Mouse (Mus musculus) 3134 (cell line): ENCODE data around the gene Etnk2.

Experiments
- DNase-seq: peaks from one replicate; pipeline ENCODE4 v3.0.0-alpha.2; 2011; ENCODE audit warnings: low spot score; ENCODE audit not compliant: insufficient read length; ENCODE audit errors: extremely low read depth

Etnk2 gene

DNA sequence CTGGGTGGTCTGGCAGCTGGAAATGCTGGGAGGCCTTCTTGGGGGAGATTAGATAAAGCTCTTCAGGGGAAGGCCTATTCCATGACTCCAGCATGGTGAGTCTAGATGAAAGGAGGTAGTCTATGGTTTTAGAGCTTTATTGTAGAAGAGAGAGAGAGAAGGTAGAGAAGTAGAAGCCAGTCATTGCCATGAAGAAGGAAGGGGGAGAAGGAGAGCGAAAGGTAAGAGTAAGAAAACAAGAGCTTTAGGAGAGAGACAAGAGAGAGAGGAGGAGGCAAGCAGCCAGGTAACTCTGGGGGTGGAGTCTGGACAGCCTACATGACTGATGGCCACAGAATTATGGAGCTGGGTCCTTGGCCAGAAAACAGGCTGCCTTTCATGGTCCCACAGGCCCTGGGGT, 13.2 kb upstream of the Etnk2 start, which contains the start of gene Ren1:
Ren1 (plus strand) TSS at position 301 of the 400 bp plus-strand sequence.
- DNase-seq: no peak

DNA sequence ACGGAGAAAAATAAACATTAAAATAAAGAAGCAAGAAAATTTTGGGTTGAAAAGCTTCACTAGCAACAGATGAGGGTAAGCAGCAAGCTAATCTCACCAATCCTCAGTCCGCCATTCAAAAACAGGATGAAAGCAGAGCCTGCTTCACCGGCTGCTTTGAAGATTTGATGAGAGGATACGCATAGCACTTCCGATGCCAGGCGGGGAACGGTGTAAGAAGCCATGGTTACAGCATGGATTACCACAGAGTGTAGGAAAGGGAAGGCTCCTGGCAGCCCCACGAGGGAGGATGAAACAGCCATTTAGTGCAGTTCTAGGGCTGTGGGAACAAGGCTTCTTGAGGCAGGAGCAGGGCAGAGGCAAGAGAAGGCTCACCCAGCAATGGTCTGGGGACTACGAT, 11.6 kb upstream of the Etnk2 start:
- DNase-seq: no peak

DNA sequence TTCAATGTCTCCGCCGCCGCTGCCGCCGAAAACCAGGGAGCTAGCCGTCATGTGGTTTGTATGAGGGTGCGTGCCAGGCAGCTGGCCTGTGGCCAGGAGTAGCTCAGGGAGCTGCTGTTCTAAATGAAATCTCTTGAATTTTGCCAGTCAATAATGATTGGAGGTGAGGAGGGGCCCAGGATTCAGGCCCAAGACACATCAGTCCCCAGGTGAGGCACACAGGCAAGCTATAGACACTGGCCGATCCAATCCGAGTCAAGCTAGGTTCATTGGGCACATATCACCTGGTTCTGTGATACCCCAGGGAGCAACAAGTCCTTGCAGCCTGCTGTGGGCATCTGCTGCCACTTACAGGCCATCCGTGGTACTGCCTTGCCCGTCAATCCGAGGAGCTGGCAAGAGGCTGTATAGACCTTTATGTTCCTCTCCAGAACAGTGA, 10.0 kb upstream of the Etnk2 start:
- DNase-seq: peak; percentile 65

DNA sequence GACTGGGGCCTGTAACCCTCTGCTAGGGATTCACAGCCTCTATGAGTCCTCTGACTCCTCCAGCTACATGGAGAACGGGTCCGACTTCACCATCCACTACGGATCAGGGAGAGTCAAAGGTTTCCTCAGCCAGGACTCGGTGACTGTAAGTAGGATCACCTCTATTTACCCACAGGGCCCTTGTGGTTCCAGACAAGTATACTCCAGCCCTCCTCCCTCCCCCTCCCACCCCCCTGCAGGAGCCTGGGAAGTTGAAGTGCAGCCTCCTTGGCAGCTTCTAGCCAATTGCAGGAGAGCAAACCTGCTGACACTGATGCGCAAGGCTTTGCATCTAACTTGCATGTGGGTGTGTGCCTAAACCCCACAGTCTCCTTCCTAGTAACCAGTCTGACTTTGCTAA, 7.9 kb upstream of the Etnk2 start:
- no peak for DNase-seq

DNA sequence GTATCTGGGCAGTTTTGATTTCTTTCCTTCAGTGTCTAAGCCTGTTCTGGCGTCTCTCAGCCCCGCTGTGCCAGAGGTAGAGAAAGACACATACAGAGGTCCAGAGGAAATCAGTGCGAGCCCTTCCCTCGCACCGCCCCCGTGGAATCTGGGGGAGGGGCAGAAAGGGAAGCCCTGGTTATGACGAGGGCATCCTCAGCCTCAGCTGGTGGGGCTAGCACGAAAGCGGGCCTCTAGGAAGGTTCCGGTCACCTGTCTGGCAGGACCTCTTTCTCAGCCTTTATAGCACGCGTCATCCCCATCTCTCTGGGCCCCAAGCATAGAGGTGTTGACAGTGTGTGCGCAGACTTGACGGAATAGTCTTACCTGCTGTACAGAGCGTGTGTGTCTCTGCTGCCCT, 7.5 kb upstream of the Etnk2 start:
- no peak for DNase-seq

DNA sequence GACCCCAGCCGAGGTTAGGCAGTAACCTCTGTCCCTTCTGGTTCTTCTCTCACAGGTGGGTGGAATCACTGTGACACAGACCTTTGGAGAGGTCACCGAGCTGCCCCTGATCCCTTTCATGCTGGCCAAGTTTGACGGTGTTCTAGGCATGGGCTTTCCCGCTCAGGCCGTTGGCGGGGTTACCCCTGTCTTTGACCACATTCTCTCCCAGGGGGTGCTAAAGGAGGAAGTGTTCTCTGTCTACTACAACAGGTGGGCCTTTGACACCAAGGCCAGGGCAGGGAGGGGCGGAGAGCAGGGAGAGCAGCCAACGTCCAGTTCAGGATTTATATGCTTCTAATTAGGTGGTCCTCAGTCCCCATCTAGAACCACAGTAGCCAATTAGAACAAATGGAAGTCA, 7.0 kb upstream of the Etnk2 start:
- no peak for DNase-seq

DNA sequence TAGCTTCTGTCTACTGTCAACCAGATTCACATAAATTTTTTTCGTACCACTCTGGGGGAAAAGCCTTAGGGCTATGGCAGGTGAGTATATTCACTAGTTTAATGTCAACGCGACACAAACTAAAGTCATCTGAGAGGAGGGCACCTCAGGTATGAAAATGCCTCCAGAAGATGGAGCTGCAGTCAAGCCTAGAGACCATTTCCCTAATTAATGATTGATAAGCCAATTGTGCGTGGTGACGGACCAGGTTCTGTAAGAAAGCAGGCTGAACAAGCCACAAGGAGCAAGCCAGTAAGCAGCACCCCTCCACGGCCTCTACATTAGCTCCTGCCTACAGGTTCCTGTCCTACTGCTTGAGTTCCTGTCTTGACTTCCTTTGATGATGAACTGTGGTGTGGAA, 2.4 kb upstream of the Etnk2 start:
- no peak for DNase-seq

DNA sequence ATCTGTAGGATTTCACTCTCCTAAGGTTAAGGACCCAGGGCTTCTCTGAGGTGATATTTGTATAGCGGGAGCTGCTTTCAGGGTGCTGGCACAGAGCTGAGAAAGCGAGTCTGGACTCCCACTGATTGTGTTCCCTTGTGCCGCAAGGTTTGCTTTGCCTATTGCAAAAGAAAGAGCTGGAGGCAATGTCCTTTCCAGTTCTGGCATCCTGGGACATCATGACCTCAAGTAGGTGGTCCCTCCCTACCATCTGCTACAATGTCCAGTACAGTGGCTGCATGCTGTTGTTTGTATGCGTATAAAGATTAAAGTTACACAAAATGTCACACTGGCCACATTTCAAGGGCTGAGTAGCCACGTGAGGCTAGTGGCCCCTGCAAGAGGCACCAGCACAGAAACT, 1.3 kb upstream of the Etnk2 start:
- no peak for DNase-seq

DNA sequence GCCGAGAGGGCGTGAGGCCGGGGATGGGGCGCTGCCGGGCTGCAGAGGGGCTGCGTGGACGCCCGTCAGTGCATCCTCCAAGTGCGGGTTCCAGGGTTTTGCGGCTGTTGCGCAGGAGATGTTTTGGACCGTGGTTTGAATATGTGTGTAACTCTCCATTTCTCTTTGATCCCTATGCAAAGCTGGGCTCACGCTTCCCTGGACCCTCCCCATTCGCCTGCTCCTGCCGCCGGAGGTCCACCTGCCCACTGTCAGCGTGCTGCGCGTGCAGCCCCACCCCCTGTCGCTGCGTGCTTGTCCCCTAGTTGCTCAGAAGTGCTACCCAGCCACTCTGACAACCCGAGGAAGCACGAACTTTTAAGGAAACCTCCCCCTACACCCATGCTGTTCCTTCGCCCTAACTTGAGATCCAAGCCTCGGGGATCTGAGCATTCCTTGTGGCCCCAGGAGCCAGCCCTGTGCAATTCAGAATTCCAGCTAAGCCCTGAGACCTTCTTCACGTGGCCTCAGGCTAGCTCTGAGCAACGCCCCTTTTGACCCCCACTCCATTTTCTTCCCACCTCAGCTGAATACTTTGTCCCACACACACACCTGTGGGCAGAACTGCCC, 754 bp downstream of the Etnk2 start:
- DNase-seq: no peak

DNA sequence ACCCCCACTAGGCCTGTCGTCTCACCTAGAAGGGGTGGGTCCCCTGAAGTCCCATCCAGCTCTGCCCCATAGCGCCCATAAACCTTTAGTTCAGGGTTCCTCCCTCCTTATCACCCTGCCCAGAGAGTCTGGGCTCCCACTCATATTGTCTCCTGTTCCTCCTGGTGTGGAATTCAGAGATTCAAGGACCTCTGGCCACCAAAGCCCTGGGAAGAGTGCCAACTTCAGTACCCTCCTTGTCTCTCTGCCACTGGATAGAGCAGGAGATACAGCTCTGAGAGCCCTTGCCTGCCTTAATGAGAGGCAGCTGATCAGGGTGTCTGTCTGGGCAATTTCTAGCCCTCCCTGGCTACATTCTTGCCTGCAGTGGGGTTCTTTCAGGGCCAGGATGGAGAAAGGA, 1.5 kb downstream of the Etnk2 start:
- DNase-seq: no peak

DNA sequence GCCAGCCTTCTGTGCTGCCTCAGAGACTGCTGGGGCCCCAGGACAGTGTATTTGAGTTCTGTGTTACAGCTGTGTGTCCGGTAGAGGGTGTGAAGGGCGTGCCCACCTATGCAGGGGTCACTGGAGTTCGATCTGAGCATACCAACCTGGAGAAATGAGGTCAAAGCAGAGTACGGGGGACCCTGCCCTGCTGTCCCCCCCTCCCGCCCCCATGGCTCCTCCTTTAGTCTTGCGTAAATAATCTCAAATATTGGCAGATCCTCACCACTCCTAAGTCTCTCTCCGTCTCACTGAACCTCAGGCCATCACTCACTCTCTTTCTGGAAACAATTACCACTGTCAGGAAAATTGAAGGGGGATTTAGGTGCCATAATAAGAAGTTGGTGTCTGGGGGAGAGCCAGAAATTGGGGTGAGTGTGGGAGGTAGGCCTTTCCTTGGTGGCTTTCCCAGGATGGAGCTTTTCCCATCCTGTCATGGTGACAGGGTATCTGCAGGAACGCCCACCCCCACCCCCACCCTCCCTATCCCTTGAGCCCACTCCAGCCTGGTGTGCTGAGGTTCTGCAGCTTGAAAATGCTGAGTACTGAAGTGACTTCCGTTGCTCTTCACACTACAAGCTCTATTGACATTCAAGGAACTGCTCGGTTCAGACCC, 3.7 kb downstream of the Etnk2 start:
- DNase-seq: no peak

DNA sequence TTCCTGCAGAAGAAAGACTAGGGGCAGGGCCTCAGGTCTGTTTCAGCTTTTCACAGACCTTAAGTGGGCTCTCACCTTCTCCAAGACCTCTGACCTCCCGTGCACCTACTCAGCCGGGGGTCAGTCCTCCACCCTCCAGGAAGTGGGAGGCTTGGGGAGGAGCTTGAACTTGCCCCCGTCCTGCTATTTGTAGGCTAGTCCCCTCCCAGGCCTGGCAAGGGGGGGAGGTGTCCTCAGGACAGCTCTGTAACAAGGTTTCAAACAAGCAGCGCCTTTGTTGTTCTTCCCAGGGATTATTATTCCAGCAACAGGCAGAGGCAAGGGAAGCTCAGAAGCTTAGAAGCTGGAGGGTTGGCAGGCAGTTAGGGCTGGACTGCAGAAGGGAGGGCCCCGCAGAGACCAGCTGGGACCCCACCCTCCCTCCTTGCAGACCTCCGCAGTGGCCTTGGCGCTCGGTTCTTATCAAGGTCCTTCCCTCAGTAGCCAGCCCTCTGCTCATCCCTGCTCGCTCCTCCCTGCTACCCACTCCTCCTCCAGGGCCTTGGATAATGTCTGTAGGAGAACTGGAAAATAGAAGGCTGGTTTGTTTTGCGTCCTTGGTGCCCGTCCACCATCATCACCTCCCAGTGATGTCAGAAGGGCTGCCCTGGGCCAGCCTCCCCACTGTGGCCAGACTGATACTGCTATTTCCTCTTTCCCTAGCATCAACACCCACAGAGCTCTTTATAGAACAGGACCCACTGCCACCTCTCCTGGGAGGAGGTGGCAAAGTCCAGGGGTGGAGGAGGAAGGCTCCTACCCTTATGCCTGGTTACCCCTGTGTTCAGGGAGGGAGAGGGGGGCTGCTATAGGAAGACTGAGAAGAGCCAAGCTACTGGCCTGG, 4.5 kb downstream of the Etnk2 start:
- DNase-seq: no peak

DNA sequence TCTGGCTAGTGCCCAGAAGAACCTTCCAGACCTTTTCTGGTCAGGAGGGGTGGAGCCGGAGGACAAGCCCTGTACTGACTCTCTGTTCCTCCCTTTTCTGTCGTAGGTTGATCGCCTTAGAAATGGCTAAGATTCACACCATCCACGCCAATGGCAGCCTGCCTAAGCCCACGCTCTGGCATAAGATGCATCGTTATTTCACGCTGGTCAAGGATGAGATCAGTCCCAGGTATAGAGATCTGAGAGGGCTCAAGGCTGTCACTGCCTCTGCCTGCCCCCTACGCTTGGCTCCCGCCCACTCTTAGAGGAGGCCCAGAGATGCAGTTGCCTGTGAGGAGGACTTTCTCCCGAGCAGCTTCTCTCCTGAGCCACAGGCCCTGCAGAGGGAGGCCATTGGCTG, 5.3 kb downstream of the Etnk2 start:
- DNase-seq: no peak

DNA sequence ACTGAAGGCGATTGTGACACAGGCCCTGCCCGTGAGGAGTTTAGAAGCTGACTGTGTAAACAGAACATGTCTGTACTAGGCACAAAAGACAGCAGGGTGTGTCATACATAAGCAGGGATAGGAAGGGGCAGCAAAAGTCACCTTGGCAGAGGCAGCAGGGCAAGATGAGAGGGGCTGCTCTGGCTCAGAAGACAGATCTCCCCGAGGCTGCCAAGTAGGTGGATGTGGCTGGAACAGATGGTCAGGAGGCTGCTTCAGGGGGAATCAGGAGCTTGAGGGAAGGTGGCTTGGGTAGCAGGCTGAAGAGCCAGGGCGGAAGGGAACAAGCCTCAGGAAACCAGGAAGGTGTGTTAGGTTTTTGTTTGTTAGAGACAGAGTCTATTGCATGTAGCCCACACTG, 7.0 kb downstream of the Etnk2 start:
- DNase-seq: no peak

DNA sequence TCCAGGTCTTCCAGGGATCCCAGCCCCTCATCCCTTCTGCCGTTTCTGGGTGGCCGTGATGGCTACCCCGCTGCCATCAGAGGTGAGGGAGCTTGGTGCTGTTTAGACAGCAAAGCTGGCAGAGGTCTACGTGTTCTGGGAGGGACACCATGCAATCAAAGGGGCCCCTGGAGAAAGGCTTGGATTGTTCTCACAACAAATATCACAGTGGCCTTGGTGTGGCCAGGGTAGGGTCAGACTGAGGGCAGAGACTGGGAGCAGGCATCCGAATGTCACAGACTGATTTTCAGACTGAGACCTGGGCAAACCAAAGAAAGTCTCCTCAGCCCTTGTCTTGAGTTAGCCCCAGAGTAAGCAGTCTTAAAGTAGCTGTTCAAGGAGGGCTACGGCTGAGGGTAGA, 8.1 kb downstream of the Etnk2 start:
- no peak for DNase-seq

DNA sequence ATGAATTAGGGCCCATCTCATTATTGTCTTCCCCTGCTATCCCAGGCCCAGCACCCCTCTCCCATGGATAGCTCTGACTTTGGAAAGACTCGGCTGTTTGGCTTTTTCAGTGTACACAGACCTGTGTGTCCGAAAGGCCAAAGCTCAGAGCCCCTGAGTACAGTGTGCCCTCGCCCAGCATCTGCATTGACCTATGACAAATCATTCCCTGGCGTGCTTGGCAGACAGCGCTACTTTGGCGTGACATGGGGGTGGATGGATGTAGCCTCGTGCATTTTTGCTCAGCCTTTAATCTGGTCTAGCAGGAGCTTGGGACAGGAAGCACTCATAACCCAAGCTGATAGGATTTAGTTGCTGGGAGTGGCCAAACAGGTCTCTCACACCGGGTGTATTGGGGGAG, 8.7 kb downstream of the Etnk2 start:
- no peak for DNase-seq

DNA sequence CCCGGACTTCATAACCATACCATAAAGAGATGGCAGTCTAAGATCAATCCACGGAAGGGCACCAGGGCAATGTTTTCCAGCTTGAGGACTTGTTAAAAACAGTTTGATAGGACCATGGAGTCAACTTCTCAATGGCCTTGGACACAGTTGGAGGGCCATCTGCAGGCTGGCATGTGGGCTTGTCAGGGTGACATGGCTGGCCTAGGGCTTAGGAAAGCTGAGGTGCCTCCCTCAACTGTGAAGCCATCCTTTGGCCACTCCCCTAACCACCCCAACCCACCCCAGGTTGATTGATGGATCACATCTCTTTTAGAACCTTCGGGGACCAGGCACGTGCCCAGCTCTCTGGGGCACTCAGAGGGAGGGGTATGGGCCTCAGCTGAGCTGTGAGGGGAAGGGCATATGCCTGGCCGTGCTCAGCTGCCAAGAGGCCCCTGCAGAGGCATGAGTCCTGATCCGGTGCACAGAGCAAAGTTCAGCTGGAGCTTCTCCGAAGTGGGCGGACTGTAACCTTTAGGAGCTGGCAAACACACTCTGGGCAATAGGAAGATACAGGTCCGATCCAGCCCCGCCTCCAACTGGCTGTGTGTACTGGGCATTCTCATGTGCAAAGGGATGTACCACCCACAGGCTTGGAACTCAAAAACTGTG, 12.4 kb downstream of the Etnk2 start:
- DNase-seq: no peak

DNA sequence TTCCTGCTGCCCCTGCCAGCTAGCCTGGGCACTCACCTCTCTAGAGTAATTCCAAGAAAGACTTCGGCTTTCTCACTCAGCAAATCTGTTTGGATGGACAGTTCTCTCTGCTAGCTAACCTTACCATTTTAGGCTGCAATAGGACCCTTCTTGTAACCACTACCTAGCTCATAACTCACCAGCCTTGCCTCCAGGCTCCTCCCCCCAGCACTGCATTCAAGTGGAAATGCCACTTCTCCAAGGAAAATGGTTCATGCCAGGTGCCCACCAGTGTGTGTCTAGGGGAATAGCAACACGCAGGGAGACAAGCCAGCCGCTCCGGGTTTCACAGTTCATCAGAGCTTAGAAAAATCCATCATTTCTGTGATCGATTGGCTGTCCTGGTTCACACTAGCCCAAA, 14.2 kb downstream of the Etnk2 start:
- no peak for DNase-seq

DNA sequence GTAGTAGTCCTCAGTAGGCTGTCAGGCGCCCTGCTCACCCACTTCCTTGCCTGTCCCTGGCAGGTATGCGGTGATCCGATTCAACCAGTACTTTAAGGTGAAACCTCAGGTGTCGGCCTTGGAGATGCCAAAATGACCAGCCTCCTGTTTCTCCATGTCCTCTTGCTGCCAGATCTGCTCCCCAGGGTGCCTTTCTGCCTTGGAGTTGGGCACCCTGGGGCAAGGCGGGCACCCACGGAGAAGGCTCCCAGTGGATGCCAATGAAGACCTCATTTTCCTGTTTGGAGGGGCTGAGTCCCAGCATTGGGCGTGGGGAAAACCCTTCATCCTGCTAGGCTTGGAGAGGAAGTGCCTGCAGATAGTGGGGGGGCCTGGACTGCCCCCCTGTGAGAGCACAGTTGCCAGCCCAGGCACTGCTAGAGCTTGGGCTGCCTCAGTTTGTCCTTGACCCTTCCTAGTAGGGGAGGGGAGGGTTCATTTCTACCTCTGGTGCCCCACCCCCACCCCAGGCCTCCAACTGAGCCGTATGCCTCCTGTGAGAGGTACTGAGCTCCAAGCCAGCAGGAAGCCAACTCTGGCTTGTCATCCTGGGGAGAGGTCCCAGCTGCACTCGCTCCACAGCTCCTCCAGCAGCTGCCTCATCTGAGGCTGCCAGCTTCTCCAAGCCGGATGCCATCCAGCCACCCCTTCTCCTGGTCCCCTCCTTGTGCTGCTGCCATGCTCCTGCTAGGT, 16.0 kb downstream of the Etnk2 start:
- no peak for DNase-seq

DNA sequence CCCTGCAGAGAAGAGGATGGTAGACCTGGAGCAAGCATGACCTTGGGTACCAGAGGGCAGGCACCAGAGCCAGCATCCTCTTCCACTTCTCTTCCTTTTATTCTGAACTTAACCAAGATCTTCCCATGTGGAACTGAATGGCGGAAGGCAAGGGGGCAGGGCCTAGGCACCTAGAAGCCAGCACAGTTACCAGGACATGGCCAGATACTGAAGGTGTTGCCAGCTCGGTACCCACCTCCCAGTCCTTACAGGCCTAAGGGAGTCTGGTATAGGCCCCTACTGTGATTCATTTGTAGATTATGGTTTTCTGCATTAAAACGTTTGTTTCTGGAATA, 16.6 kb downstream of the Etnk2 start:
- no peak for DNase-seq
